Mouse (Mus musculus) induced T-regulatory cell, adult 2 months (primary cell): Measurements from ENCODE around the gene Wdr59.
"Not testable (repeated sequence)": the region's sequence is repeated elsewhere in the genome, so short reads cannot be mapped to it uniquely, and the experiment has no call there.

Experiments
- DNase-seq: peaks from one replicate; pipeline ENCODE4 v3.0.0-alpha.2; 2012; ENCODE audit warnings: low read depth

Gene Wdr59

GRCm38 (mm10) chr8:111537765-111538158 lies 15.9 kb upstream of the Wdr59 start:
- DNase-seq = no peak

DNA sequence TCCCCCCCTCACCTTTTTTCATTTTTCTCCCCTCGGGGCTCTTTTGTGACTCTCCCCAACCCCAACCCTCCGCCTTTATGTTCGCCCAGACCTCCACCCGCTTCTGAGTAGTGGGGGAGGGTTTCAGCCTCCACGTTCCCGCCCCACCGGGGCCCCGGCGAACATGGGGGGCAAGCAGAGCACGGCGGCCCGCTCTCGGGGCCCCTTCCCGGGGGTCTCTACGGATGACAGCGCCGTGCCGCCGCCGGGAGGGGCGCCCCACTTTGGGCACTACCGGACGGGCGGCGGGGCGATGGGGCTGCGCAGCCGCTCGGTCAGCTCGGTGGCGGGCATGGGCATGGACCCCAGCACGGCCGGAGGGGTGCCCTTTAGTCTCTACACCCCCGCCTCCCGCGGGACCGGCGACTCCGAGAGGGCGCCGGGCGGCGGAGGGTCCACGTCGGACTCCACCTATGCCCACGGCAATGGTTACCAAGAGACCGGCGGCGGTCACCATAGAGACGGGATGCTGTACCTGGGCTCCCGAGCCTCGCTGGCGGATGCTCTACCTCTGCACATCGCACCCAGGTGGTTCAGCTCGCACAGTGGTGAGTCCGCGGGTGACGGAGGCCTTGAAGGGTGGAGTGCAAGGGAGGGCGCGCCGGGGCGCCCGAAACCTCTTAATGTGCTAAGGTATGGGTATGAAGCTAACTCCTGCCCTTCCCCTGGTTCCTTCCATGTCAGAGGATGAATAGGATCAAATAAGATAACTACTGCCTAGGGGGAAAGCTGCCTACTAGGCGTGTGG lies 15.3 kb upstream of the Wdr59 start:
- peak; percentile 86 for DNase-seq

DNA sequence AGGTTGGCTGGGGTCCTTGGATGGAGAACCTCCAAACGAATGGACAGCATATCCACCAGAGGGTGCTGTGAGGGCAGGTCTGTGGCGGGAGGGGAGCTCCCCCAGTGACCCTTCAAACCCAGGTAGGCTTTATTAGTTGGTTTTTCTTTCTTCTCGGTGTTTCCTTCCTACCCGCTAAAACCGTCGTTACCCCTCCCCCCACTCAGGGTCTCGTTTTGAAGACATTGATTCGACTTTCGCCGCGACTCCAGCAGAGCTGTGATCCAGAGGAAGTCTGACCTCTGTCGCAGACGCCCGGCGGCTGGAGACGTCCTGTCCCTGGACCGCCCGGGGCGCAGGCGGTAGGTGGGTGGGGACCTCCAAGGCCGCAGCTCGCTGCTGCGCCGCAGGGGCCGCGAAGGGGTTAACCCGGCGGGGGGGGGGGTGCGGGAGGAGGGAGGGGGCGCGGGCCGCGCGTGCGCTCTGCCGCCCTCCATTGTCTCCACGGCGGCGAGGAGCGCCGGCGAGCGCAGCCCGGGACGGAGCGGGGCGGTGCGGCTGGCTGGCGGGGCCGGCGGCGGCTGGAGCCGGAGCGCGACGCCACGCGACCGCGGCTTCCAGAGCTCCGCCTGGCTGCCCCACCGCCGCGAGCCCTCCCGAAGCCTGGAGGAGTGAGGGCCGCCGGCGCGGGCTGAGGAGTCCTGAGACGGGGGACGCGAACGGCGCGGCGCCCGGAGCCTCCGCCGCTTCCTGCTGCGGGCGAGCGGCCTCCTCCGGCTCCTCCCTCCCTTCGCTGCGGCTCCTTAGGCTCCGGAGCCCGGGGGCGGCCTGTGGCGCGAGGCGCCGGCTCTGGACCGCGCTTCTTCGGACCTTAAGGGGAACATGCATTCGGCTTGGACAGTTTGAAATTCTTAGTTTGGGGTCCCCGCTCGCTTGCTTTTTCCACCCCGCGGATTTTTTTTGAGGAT lies 14.4 kb upstream of the Wdr59 start, which contains the start of gene Znrf1:
TSS of gene Znrf1 (plus strand) at position 67 of the 947 bp plus-strand sequence.
- DNase-seq = peak; percentile 81

- no peak for DNase-seq
Observed at GRCm38 (mm10) chr8:111535491-111535890, 13.6 kb upstream of the Wdr59 start.

- no peak for DNase-seq
Observed at GRCm38 (mm10) chr8:111533503-111533902, 11.6 kb upstream of the Wdr59 start.

DNA sequence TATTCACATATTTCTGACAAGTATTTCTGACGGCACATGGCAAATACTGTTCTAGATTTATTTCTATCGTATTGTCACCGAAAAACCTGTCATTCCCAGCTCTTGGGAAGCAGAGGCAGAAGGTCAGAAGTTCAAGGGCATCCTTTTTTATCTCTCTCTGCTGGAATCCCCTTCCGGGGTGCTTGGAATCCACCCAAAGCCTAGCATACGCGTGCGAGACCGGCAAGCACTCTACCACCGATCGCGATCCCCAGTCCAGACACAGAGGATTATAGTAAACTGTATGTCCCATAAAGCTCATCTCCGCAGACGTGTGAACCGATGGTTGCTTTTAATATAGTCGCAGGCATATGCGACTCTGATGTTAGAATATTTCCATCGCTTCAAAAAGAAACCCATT lies 9.7 kb upstream of the Wdr59 start:
- no peak for DNase-seq

DNA sequence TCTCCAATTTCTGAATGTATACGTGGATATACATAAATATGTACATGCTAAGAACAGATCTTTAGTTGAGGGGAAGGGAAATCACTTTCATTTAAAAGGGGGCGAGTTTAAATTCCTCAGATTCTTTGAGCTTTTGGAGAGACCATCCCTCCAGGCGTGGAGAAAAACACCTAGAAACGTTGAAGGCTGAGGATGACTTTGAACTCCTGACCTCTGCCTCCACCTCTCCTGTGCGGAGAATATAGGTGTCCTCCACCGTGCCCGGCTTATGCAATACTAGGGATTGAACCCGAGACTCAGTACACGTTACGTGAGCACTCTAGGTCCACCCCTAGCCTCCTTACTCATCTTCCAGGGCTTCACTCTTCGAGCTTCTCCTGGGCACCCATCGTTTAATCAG lies 9.3 kb upstream of the Wdr59 start:
- DNase-seq = no peak

DNA sequence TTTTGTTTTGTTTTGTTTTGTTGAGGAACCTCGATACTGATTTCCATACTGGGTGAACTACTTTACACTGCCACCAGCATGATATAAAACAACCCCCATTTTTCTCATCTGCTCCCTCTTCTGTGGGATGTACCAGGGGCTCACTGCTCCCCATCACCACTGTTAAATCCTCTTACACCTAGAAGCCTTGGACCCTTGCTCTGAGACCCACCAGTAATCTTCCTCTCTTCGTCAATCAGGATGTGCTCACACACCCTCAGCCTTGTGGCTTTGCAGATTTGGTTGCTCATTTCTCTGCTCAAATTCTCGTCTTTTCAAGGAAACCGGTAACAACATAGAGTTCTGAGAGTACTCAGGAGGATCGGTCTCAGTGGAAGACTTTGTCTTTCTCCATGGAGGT lies 6.2 kb upstream of the Wdr59 start:
- DNase-seq = peak; percentile 59

DNA sequence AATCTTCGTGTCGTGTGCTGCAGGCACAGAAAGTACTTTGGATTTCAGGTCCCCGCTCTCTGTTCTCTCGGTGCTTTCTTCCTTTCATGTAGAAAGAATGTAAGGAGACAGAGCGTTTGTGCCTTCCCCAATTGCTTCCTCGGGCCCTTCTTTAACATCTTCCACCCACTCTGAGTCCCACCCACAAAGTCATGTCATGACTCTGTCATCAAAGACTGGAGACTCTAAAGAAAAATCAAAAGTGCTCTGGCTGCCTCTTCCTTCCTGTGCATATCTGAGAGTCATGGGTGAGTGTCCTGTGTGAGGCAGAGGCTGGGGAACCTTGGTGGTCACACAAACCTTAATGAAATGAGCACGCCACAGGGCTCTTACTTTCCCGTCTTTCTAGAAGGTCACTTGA lies 5.3 kb upstream of the Wdr59 start:
- peak; percentile 89 for DNase-seq

DNA sequence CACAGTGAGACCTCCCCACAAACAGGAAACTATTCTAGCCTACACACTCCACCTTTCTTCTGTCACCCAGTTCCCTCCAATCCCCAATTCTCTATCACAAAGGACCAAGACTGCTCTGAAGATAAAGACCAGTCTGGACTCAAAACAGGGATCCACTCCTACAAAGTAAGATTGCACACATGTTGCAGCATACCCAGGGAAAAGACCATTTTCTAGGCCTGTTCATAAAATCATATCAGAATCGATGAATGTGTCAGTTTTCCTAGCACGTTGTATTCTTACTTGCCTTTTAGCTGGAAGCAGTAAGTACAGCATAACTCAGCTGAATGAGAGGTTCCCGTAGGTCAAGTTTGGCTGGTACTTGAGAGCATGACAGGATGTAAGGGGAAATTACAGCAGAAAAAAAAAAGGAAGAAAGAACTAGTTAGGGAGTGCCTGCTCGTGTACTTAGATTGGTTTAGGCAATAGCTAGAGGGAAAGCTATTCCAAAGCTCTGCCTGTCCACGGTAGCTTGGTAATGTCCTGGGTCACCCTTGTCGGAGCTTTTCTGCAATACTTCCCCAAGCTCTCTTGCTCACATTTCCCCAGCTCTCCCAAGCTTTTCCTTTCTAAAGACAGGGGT lies 4.6 kb upstream of the Wdr59 start:
- peak; percentile 55 for DNase-seq

- no peak for DNase-seq
Observed at GRCm38 (mm10) chr8:111517466-111517865, 4.4 kb downstream of the Wdr59 start.

DNA sequence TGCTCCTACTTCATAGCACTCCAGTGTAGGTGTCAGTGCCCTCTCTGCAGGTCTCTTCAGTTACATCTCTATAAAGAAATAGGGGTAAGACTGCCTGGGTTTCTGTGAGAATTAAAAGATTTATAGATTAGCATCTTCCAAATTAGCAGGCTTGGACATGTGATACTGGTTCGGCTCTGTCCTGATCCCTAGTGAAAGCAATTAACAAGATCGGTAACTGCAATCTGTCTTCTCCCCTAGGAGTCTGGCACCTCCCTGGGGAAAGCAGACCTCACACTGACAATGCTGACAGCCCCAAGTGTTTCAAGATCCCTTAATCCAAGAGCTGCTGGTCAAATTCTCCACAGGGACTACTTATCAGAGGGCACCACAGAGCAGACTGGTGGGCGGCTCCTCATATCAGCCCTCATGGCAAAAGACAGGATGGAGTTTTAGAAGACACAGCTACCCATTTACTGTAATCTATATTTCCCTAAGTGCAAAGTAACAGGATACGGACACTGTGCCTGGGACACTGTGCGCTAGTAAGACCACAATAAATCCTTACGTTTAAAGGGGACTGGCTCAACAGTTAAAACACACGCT lies 5.3 kb downstream of the Wdr59 start:
- DNase-seq = no peak

DNA sequence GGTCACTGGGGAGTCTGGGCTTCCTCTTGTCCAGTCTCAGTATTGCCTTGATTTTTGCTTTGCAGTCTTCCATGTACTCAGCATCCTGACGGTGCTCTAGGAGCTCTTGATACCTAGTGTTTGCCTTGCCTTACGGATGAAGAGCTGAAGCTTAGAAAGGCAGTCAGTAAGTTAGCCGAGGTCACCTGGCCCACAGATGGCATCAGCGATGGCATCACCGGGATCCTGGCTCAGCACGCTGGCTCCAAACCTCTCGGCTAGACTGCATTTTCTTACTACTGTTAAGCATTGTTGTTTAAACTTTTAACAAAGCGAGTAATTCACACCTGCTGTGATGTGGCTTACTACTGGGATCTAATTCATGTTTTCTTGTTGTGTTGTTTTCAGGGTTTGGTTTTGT lies 8.4 kb downstream of the Wdr59 start:
- no peak for DNase-seq

GRCm38 (mm10) chr8:111512941-111513340 lies 9.0 kb downstream of the Wdr59 start:
- DNase-seq = no peak

DNA sequence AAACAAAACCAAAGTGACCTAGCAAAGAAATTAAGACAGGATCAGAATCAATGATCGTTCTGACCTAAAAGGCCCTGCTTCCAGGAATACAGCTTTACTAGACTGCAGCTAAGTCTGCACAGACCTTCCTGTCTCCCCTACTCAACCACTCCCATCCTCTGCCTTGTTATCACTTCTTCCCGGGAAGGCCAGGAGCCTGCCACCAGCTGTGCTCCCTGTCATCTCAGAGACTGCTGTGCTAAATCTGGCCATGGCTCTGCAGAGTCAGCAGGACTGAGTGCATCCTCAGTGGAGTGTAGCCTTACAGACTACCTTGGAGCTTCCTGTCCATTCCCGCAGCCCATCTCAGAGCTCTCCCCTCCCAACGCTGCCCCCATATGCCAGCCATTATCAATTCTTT lies 11.5 kb downstream of the Wdr59 start:
- no peak for DNase-seq

GRCm38 (mm10) chr8:111509278-111509677 lies 12.6 kb downstream of the Wdr59 start:
- DNase-seq = no peak

DNA sequence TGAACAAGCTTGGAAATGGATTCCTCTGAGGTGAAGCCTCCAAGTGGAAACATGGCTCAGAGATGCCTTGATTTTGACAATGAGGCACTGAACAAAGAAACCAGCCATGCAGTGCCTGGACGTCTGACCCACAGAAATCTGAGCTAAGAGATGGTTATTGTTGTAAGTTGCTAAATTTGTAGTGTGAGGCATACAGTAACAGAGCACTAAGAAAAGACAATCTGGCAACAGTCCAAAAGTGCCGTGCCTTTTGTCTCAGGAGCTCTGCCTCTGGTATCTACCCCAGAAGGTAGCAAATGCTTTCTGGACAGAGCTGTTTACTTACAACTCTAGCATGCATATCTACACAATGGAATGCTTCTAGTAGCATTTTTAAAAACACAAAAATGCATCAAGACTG lies 13.3 kb downstream of the Wdr59 start:
- no peak for DNase-seq

DNA sequence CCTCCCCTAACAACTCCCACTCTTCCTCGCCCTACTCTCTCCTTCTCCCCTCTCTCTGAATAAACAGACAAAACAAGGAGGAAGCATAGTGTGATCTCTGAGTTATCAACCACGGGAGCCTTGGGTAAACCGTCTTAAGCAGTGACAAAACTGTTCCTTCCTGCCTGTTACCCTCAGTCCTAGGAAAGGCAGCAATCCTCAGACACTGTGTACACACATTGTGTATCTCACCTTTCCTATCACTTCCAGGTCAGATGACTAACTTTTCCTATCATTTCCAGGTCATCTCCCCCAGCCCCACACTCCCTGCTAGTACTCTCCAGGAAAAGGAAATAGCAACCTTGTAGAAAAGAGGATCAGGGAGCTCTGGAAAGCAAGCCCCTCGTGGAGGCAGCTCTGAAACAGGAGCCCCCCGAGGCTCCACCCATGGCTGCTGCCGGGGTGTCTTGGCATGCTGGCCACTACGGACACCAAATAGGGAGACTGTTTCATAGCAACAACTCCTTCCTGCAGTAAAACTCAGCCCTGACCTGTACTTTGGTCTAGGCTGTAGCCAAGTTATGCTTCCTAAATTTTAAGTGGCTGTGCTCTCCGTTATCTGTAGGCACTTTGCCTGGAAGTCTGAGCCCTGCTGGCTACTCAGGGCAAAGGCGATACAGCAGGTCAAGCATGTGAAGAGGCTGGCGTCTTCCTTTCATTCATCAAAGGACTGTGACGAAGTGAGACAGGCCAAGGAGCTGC lies 20.0 kb downstream of the Wdr59 start:
- no peak for DNase-seq

GRCm38 (mm10) chr8:111498249-111498648 lies 23.6 kb downstream of the Wdr59 start:
- DNase-seq = not testable (repeated sequence)

DNA sequence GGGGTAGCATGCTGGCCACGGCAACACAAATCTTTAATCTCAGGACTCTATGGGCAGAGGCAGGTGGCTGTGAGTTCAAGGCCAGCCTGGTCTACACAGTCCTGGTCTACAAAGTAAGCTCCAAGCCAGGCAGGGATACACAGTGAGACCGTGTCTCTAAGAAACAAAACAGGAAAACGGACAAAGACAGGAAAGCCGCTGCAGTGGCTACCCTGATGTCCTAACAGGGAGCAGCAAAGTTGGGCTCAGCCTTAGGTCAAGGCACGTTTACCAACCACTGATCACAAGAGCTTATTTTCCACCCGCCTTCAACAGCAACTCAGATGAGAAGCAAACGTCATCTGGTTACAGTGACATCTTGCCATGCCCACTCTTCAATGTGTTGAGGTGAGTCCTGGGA lies 25.6 kb downstream of the Wdr59 start:
- no peak for DNase-seq

GRCm38 (mm10) chr8:111493176-111493575 lies 28.7 kb downstream of the Wdr59 start:
- DNase-seq = no peak

DNA sequence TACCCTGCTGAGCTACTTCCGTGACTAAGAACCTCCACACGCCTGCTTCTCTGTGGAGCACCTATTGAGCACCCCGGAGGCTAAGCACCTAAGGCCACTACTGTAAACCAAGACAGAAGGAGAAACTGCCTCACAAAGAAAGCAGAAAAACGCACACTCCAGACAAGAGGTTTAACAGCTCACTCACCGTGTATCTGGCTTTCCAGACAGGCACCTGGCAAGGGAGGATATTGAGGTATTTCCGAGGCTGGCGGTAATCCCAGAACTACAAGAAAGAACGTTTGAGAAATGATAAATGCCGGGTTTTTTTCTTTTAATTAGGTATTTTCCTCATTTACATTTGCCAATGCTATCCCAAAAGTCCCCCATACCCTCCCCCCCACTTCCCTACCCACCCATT lies 29.4 kb downstream of the Wdr59 start:
- DNase-seq = no peak
